Mouse (Mus musculus): ENCODE measurements around the gene Slc43a1. TPM values are rescaled to one million over a fixed set of nuclear protein-coding genes. Genes with fewer than 3 reads are reported as not detected.

The Slc43a1 gene
- polyA plus RNA-seq, 1 experiment from 2014 or later: 10.5 TPM

Other genes starting within 250 kb of the Slc43a1 start
- gene Ctnnd1, start 188.1 kb upstream of the Slc43a1 start, polyA plus RNA-seq (2014; fragmentation: Nextera tagmentation; extraction: Ambion mirVana): 65.2 and 68.5 TPM in 2 replicates
- 0.11 and 0.15 TPM in 2 replicates for gene Btbd18, start 179.8 kb upstream of the Slc43a1 start, polyA plus RNA-seq (2014; fragmentation: Nextera tagmentation; extraction: Ambion mirVana)
- 248 and 271 TPM in 2 replicates for gene Selenoh, start 168.1 kb upstream of the Slc43a1 start, polyA plus RNA-seq (2014; fragmentation: Nextera tagmentation; extraction: Ambion mirVana)
- gene Gm28635, start 160.8 kb upstream of the Slc43a1 start, polyA plus RNA-seq (2014; fragmentation: Nextera tagmentation; extraction: Ambion mirVana): not detected in 2 replicates
- gene Med19, start 160.4 kb upstream of the Slc43a1 start, polyA plus RNA-seq (2014; fragmentation: Nextera tagmentation; extraction: Ambion mirVana): 26.6 and 28.2 TPM in 2 replicates
- gene Tmx2, start 159.7 kb upstream of the Slc43a1 start, polyA plus RNA-seq (2014; fragmentation: Nextera tagmentation; extraction: Ambion mirVana): 161 and 193 TPM in 2 replicates
- 26.4 and 27.1 TPM in 2 replicates for gene Zdhhc5, start 123.7 kb upstream of the Slc43a1 start, polyA plus RNA-seq (2014; fragmentation: Nextera tagmentation; extraction: Ambion mirVana)
- 14.3 and 16.9 TPM in 2 replicates for gene Clp1, start 111.5 kb upstream of the Slc43a1 start, polyA plus RNA-seq (2014; fragmentation: Nextera tagmentation; extraction: Ambion mirVana)
- 3.5 and 4.5 TPM in 2 replicates for gene Ypel4, start 104.8 kb upstream of the Slc43a1 start, polyA plus RNA-seq (2014; fragmentation: Nextera tagmentation; extraction: Ambion mirVana)
- gene Gm19426, start 95.2 kb upstream of the Slc43a1 start, polyA plus RNA-seq (2014; fragmentation: Nextera tagmentation; extraction: Ambion mirVana): 4.4 and 4.5 TPM in 2 replicates
- 37.9 and 46.6 TPM in 2 replicates for gene Serping1, start 63.4 kb upstream of the Slc43a1 start, polyA plus RNA-seq (2014; fragmentation: Nextera tagmentation; extraction: Ambion mirVana)
- 59.4 and 82.6 TPM in 2 replicates for gene Ube2l6, start 40.0 kb upstream of the Slc43a1 start, polyA plus RNA-seq (2014; fragmentation: Nextera tagmentation; extraction: Ambion mirVana)
- gene Smtnl1, start 16.2 kb upstream of the Slc43a1 start, polyA plus RNA-seq (2014; fragmentation: Nextera tagmentation; extraction: Ambion mirVana): 0.11 and 0.19 TPM in 2 replicates
- 90.3 and 94.1 TPM in 2 replicates for gene Timm10, start 11.9 kb upstream of the Slc43a1 start, polyA plus RNA-seq (2014; fragmentation: Nextera tagmentation; extraction: Ambion mirVana)
- 2.2 TPM in 2 replicates for gene Rtn4rl2, start 47.9 kb downstream of the Slc43a1 start, polyA plus RNA-seq (2014; fragmentation: Nextera tagmentation; extraction: Ambion mirVana)
- 33.7 and 34.2 TPM in 2 replicates for gene Slc43a3, start 97.7 kb downstream of the Slc43a1 start, polyA plus RNA-seq (2014; fragmentation: Nextera tagmentation; extraction: Ambion mirVana)
- 0.58 TPM in 1 of 2 replicates, not detected in the other for gene Prg2, start 141.6 kb downstream of the Slc43a1 start, polyA plus RNA-seq (2014; fragmentation: Nextera tagmentation; extraction: Ambion mirVana)
- gene Prg3, start 149.4 kb downstream of the Slc43a1 start, polyA plus RNA-seq (2014; fragmentation: Nextera tagmentation; extraction: Ambion mirVana): not detected in 2 replicates
- gene Ssrp1, start 198.4 kb downstream of the Slc43a1 start, polyA plus RNA-seq (2014; fragmentation: Nextera tagmentation; extraction: Ambion mirVana): 124 and 130 TPM in 2 replicates
- gene P2rx3, start 198.6 kb downstream of the Slc43a1 start, polyA plus RNA-seq (2014; fragmentation: Nextera tagmentation; extraction: Ambion mirVana): 0.69 TPM in 1 of 2 replicates, not detected in the other
- 7.3 and 7.7 TPM in 2 replicates for gene Tnks1bp1, start 209.2 kb downstream of the Slc43a1 start, polyA plus RNA-seq (2014; fragmentation: Nextera tagmentation; extraction: Ambion mirVana)

All from heart, embryonic 14.5 days (tissue).